Comparison of ENCODE assay signal across 25 mouse cellular contexts in the genomic region with DNA sequence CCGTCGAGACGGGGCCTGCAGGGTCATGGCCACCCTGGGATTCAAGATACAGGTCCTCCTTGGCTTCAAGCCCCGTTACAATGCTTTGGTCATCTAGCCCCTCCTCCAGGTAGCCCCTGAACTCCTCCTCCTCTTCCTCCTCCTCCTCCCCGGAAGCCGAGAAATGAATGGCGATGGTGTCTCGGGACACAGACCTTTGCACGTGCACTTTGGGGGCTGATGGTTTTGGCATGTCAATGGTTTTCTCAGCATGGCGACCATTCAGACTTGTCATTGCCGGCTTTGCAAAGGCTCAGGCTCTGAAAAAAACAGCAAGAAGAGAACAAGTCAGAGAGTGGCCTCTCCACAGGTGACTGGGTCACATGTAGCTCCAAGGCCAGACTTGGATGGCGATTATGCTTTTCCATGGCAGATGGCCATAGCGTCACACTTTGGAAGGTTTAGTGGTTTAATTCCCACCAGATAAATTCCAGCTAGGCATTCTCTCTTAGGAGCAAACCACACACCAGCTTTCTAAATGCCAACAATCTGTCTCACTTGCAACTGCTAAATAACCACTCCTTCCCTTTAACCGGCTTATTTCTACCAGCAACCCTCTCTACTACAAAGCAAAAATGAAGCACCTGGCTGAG. TPM values are rescaled to one million over a fixed set of nuclear protein-coding genes. Genes with fewer than 3 reads are reported as not detected.
A peak's percentile ranks its signal among the peaks of the same experiment; 100 is the strongest.
DNase-seq lines count a peak whose midpoint lies in the region; ATAC-seq lines count a peak whose summit lies in the region.
"Had no signal": no experiment of that assay in that cellular context is flagged by ENCODE, and none has a peak within 500 bp of the region (broad histone marks: within the 10 kb centered on the region; RNA-seq: fewer than 3 reads in every experiment).

No protein-coding gene starts in this region.

- H3K36me3 ChIP-seq in midbrain, embryonic 11.5 days (ENCODE audit: control insufficient read depth, insufficient read depth, low read length) = no peaks in the 10 kb centered on the region
- peaks cover 9% of the 10 kb centered on the region for H3K36me3 ChIP-seq in midbrain, embryonic 15.5 days (replicated peaks)
- H3K36me3 ChIP-seq in intestine, embryonic 16.5 days (ENCODE audit: control insufficient read depth, insufficient read depth, low read length) = peaks cover 9% of the 10 kb centered on the region; the same call in 1 of the 2 replicates

- no peaks in the 10 kb centered on the region for H3K27me3 ChIP-seq in midbrain, embryonic 11.5 days (ENCODE audit: control insufficient read depth, insufficient read depth, low read length)
- no peaks in the 10 kb centered on the region for H3K27me3 ChIP-seq in midbrain, embryonic 15.5 days (replicated peaks)
- H3K27me3 ChIP-seq in intestine, embryonic 16.5 days (replicated peaks; ENCODE audit: control insufficient read depth, insufficient read depth, low read length) = no peaks in the 10 kb centered on the region
- H3K27me3 ChIP-seq: embryonic facial prominence, embryonic 12.5 days; heart, embryonic 13.5 days; hindbrain, embryonic 15.5 days; kidney, embryonic 15.5 days; megakaryocyte, embryonic 14.5 days; neural tube, embryonic 12.5 days had no signal

- H3K27ac ChIP-seq in midbrain, embryonic 11.5 days (ENCODE audit: low read depth, low read length) = no peak overlapping the region
- H3K27ac ChIP-seq in midbrain, embryonic 15.5 days = no peak overlapping the region
- H3K27ac ChIP-seq in intestine, embryonic 16.5 days (ENCODE audit: low read length) = no peak overlapping the region
- H3K27ac ChIP-seq: embryonic facial prominence, embryonic 12.5 days; gastrocnemius, adult 2 months; heart, embryonic 13.5 days; kidney, embryonic 15.5 days; neural tube, embryonic 12.5 days had no signal

- no peak overlapping the region for H3K4me3 ChIP-seq in midbrain, embryonic 11.5 days (ENCODE audit: low read depth, low read length)
- H3K4me3 ChIP-seq in midbrain, embryonic 15.5 days = no peak overlapping the region
- H3K4me3 ChIP-seq in intestine, embryonic 16.5 days (ENCODE audit: low read length) = no peak overlapping the region
- H3K4me3 ChIP-seq: embryonic facial prominence, embryonic 12.5 days; erythroblast, embryonic 14.5 days; gastrocnemius, adult 2 months; heart, embryonic 13.5 days; hindbrain, embryonic 15.5 days; kidney, embryonic 15.5 days; neural tube, embryonic 12.5 days had no signal

- no peak for DNase-seq in cerebellum, postnatal 4 days (ENCODE audit: low spot score in 2 of 2)
- DNase-seq in midbrain, embryonic 11.5 days (ENCODE audit: low spot score, missing footprints) = peak; percentile 75
- peak; percentile 70 to 82 for DNase-seq in cerebellum, adult 18-20 months
- DNase-seq in cerebellum, postnatal 25 days = peak; percentile 72 to 83
- DNase-seq in urinary bladder, adult 18-20 months (ENCODE audit: low spot score in 2 of 2) = no peak
- DNase-seq: adrenal gland, adult 2 months; forebrain, postnatal 0 days; gastrocnemius, adult 2 months; heart, adult 18-20 months; heart, postnatal 36 days; layer of hippocampus, postnatal 36 days; liver; lung, postnatal 14 days; right cerebral cortex, adult 18-20 months had no signal

- H3K4me2 ChIP-seq in midbrain, embryonic 11.5 days = no peak overlapping the region
- no peak overlapping the region for H3K4me2 ChIP-seq in midbrain, embryonic 15.5 days
- no peak overlapping the region for H3K4me2 ChIP-seq in intestine, embryonic 16.5 days (ENCODE audit: low read depth, low read length)
- H3K4me2 ChIP-seq: embryonic facial prominence, embryonic 12.5 days; heart, embryonic 13.5 days; hindbrain, embryonic 15.5 days; kidney, embryonic 15.5 days; neural tube, embryonic 12.5 days had no signal

- 76% methylated on average over 14 of the region's 14 CpGs for WGBS in midbrain, embryonic 11.5 days
- 57% methylated on average over 14 of the region's 14 CpGs for WGBS in midbrain, embryonic 15.5 days
- WGBS in intestine, embryonic 16.5 days = 90% methylated on average over 14 of the region's 14 CpGs

- peak; percentile 45; the same call in 1 of the 2 replicates for ATAC-seq in cerebellum, adult (ENCODE audit: insufficient number of reproducible peaks, low FRiP score, low TSS enrichment)
- ATAC-seq in midbrain, embryonic 11.5 days (ENCODE audit: low FRiP score) = no peak
- no peak for ATAC-seq in midbrain, embryonic 15.5 days (replicated peaks)
- no peak for ATAC-seq in intestine, embryonic 16.5 days
- ATAC-seq: forebrain, postnatal 0 days; intestine, postnatal 0 days had no signal

- H3K4me1 ChIP-seq in midbrain, embryonic 11.5 days (ENCODE audit: control insufficient read depth, insufficient read depth, low read length) = no peaks in the 10 kb centered on the region
- peaks cover 20% of the 10 kb centered on the region for H3K4me1 ChIP-seq in midbrain, embryonic 15.5 days
- peaks cover 28% of the 10 kb centered on the region for H3K4me1 ChIP-seq in intestine, embryonic 16.5 days (ENCODE audit: control insufficient read depth, insufficient read depth, low read length)

- no peaks in the 10 kb centered on the region for H3K9me3 ChIP-seq in midbrain, embryonic 11.5 days (ENCODE audit: control insufficient read depth, low read length)
- no peaks in the 10 kb centered on the region for H3K9me3 ChIP-seq in midbrain, embryonic 15.5 days
- H3K9me3 ChIP-seq in intestine, embryonic 16.5 days (ENCODE audit: control insufficient read depth, low read length) = no peaks in the 10 kb centered on the region
- H3K9me3 ChIP-seq: embryonic facial prominence, embryonic 12.5 days; heart, embryonic 13.5 days; hindbrain, embryonic 15.5 days; kidney, embryonic 15.5 days; megakaryocyte, embryonic 14.5 days; neural tube, embryonic 12.5 days had no signal

- H3K9ac ChIP-seq in midbrain, embryonic 11.5 days (ENCODE audit: low read length) = no peak overlapping the region
- H3K9ac ChIP-seq in midbrain, embryonic 15.5 days = no peak overlapping the region
- no peak overlapping the region for H3K9ac ChIP-seq in intestine, embryonic 16.5 days (ENCODE audit: low read depth, low read length)
- H3K9ac ChIP-seq: embryonic facial prominence, embryonic 12.5 days; forebrain, postnatal 0 days; hindbrain, embryonic 15.5 days; kidney, embryonic 15.5 days; neural tube, embryonic 12.5 days had no signal

RNA-seq across cellular contexts. Expression of gene Tex2, which starts 44.8 kb away (rescaled TPM):
- 9.9 and 10.8 TPM in 2 replicates for polyA plus RNA-seq in midbrain, embryonic 11.5 days (2014; fragmentation: Nextera tagmentation; extraction: Ambion mirVana)
- polyA plus RNA-seq in midbrain, embryonic 15.5 days (2015; fragmentation: Nextera tagmentation; extraction: Ambion mirVana) = 31.3 and 32.1 TPM in 2 replicates
- polyA plus RNA-seq in intestine, embryonic 16.5 days (2015; fragmentation: Nextera tagmentation; extraction: Ambion mirVana) = 11.7 and 14.2 TPM in 2 replicates

Comparison
In these comparisons a context has a peak if more than half of its experiments do, and no peak if none do; other contexts are left out.
1. DNase-seq: peak in midbrain, embryonic 11.5 days (single experiment), cerebellum, adult 18-20 months (2 of 2) and cerebellum, postnatal 25 days (2 of 2); none in cerebellum, postnatal 4 days (0 of 2) and urinary bladder, adult 18-20 months (0 of 2).